Mouse (Mus musculus) limb, embryonic 11.5 days (tissue): ENCODE results near the gene Tmem51. TPM values are rescaled to one million over a fixed set of nuclear protein-coding genes. Genes with fewer than 3 reads are reported as not detected.
A peak's percentile ranks its signal among the peaks of the same experiment; 100 is the strongest.

Experiments
- ATAC-seq: fragments of 200-750 bp; cut with Nextera tagmentation; 2 replicates; pipeline ENCODE4 v1.8.0; 2017; ENCODE audit warnings: low read depth; ENCODE audit not compliant: insufficient number of reproducible peaks, low FRiP score, low TSS enrichment
- DNase-seq: peaks from one replicate; pipeline ENCODE4 v3.0.0-alpha.2; 2015; ENCODE audit warnings: low spot score
- H3K27ac ChIP-seq: fragments of 300-500 bp; sonication (generic); replicated peaks from 2 replicates; pipeline ENCODE4 v1.5.1; 2014; ENCODE audit warnings: low read depth, mild to moderate bottlenecking, low read length
- H3K27me3 ChIP-seq: fragments of 300-500 bp; sonication (generic); 2 replicates; pipeline ENCODE4 v1.6.1; 2014; ENCODE audit warnings: mild to moderate bottlenecking, low read length, mixed read lengths; ENCODE audit not compliant: control insufficient read depth, insufficient read depth
- H3K36me3 ChIP-seq: fragments of 300-500 bp; sonication (generic); 2 replicates; pipeline ENCODE4 v1.6.1; 2014; ENCODE audit warnings: mild to moderate bottlenecking, low read length, moderate library complexity, mixed read lengths; ENCODE audit not compliant: control insufficient read depth, insufficient read depth
- H3K4me1 ChIP-seq: fragments of 300-500 bp; sonication (generic); 2 replicates; pipeline ENCODE4 v1.6.1; 2014; ENCODE audit warnings: low read length, mixed read lengths; ENCODE audit not compliant: control insufficient read depth, insufficient read depth
- H3K4me2 ChIP-seq: fragments of 300-500 bp; sonication (generic); 2 replicates; pipeline ENCODE4 v1.6.1; 2014; ENCODE audit warnings: low read depth, mild to moderate bottlenecking, moderate library complexity; ENCODE audit not compliant: severe bottlenecking
- H3K4me3 ChIP-seq: fragments of 300-500 bp; sonication (generic); 2 replicates; pipeline ENCODE4 v1.5.1; 2014; ENCODE audit warnings: low read depth, low read length
- H3K9ac ChIP-seq: fragments of 300-500 bp; sonication (generic); 2 replicates; pipeline ENCODE4 v1.6.1; 2014; ENCODE audit warnings: mild to moderate bottlenecking, low read length
- H3K9me3 ChIP-seq: fragments of 300-500 bp; sonication (generic); 2 replicates; pipeline ENCODE4 v1.6.1; 2016; ENCODE audit warnings: low read length; ENCODE audit not compliant: control insufficient read depth
- WGBS: fragments of 180-500 bp; shearing (Covaris S2); extraction: QIAGEN DNeasy Blood & Tissue Kit; methylation state at CpG from one replicate; pipeline ENCODE4 v1.1.7; 2014; 5-methylcytosine and 5-hydroxymethylcytosine counted together
- polyA plus RNA-seq: library from polyadenylated mRNA; unstranded; fragments of >200 nt; fragmentation: Nextera tagmentation; extraction: Ambion mirVana; gene quantifications from 2 replicates; pipeline ENCODE4 v1.2.1, GENCODE M21; 2014

The Tmem51 gene
- polyA plus RNA-seq, 1 experiment from 2014 or later: 11.1 TPM

GRCm38 (mm10) chr4:142079629-142080486 is 4.2 kb downstream of the Tmem51 start:
- H3K4me1 ChIP-seq: peaks cover 32% of the 10 kb centered on the region
- H3K9ac ChIP-seq: no peak overlapping the region
- DNase-seq: no peak
- H3K36me3 ChIP-seq: no peaks in the 10 kb centered on the region
- no peaks in the 10 kb centered on the region for H3K9me3 ChIP-seq
- no peak overlapping the region for H3K4me2 ChIP-seq
- H3K27ac ChIP-seq: no peak overlapping the region
- no peaks in the 10 kb centered on the region for H3K27me3 ChIP-seq
- ATAC-seq: no peak
- H3K4me3 ChIP-seq: no peak overlapping the region
- WGBS: 81% methylated on average over 14 of the region's 14 CpGs

GRCm38 (mm10) chr4:142077572-142078271 is 6.4 kb downstream of the Tmem51 start:
- WGBS: 48% methylated on average over 18 of the region's 18 CpGs
- H3K4me3 ChIP-seq: no peak overlapping the region
- no peak overlapping the region for H3K9ac ChIP-seq
- no peak overlapping the region for H3K27ac ChIP-seq
- no peak for ATAC-seq
- no peak for DNase-seq
- no peaks in the 10 kb centered on the region for H3K9me3 ChIP-seq
- no peaks in the 10 kb centered on the region for H3K36me3 ChIP-seq
- H3K4me2 ChIP-seq: no peak overlapping the region
- no peaks in the 10 kb centered on the region for H3K27me3 ChIP-seq
- H3K4me1 ChIP-seq: peaks cover 29% of the 10 kb centered on the region

GRCm38 (mm10) chr4:142076883-142077282 is 7.2 kb downstream of the Tmem51 start:
- H3K4me2 ChIP-seq: no peak overlapping the region
- H3K9me3 ChIP-seq: no peaks in the 10 kb centered on the region
- DNase-seq (no peak), ATAC-seq (no peak)
- no peak overlapping the region for H3K27ac ChIP-seq
- H3K36me3 ChIP-seq: no peaks in the 10 kb centered on the region
- no peak overlapping the region for H3K4me3 ChIP-seq
- no peak overlapping the region for H3K9ac ChIP-seq
- 34% methylated on average over 1 of the region's 1 CpGs for WGBS
- no peaks in the 10 kb centered on the region for H3K27me3 ChIP-seq
- peaks cover 35% of the 10 kb centered on the region for H3K4me1 ChIP-seq

GRCm38 (mm10) chr4:142075931-142076330 is 8.2 kb downstream of the Tmem51 start:
- 85% methylated on average over 11 of the region's 11 CpGs for WGBS
- H3K4me3 ChIP-seq: no peak overlapping the region
- H3K9ac ChIP-seq: no peak overlapping the region
- no peak for DNase-seq
- no peak for ATAC-seq
- H3K27me3 ChIP-seq: no peaks in the 10 kb centered on the region
- no peaks in the 10 kb centered on the region for H3K9me3 ChIP-seq
- no peak overlapping the region for H3K27ac ChIP-seq
- H3K4me2 ChIP-seq: no peak overlapping the region
- no peaks in the 10 kb centered on the region for H3K36me3 ChIP-seq
- peaks cover 35% of the 10 kb centered on the region for H3K4me1 ChIP-seq

- no peak overlapping the region for H3K9ac ChIP-seq
- H3K4me1 ChIP-seq: peaks cover 27% of the 10 kb centered on the region
- 55% methylated on average over 12 of the region's 13 CpGs for WGBS
- no peak overlapping the region for H3K4me2 ChIP-seq
- H3K27ac ChIP-seq: no peak overlapping the region
- no peak for DNase-seq
- no peaks in the 10 kb centered on the region for H3K27me3 ChIP-seq
- H3K36me3 ChIP-seq: no peaks in the 10 kb centered on the region
- H3K9me3 ChIP-seq: no peaks in the 10 kb centered on the region
- no peak overlapping the region for H3K4me3 ChIP-seq
- ATAC-seq: no peak
Measured at GRCm38 (mm10) chr4:142074060-142074732, 9.9 kb downstream of the Tmem51 start.

- peak; percentile 56; the same call in 1 of the 2 replicates for ATAC-seq
Measured at GRCm38 (mm10) chr4:142071243-142071991, 12.7 kb downstream of the Tmem51 start.

GRCm38 (mm10) chr4:142070840-142071239 is 13.3 kb downstream of the Tmem51 start:
- Histone ChIP-seq H3K9ac (no peak overlapping the region), H3K36me3 (no peaks in the 10 kb centered on the region), H3K4me2 (no peak overlapping the region), H3K4me1 (peaks cover 49% of the 10 kb centered on the region), H3K27me3 (no peaks in the 10 kb centered on the region), H3K9me3 (no peaks in the 10 kb centered on the region), H3K27ac (peak overlapping the region; percentile 36), H3K4me3 (no peak overlapping the region)
- no peak for DNase-seq
- WGBS: 14% methylated on average over 8 of the region's 8 CpGs
- ATAC-seq: no peak

More at GRCm38 (mm10) chr4:142071243-142071991, 12.7 kb downstream of the Tmem51 start:
- Histone ChIP-seq H3K9me3 (no peaks in the 10 kb centered on the region), H3K4me2 (0 out of 2 replicates have a peak overlapping the region, but pooled peaks have one; percentile 1), H3K36me3 (no peaks in the 10 kb centered on the region), H3K4me1 (peaks cover 44% of the 10 kb centered on the region), H3K4me3 (no peak overlapping the region), H3K27me3 (no peaks in the 10 kb centered on the region), H3K27ac (peak overlapping the region; percentile 55), H3K9ac (no peak overlapping the region)
- DNase-seq: peak; percentile 75
- 6% methylated on average over 18 of the region's 18 CpGs for WGBS
